Mouse (Mus musculus): ENCODE measurements around the gene Olfr1418. TPM values are rescaled to one million over a fixed set of nuclear protein-coding genes. Genes with fewer than 3 reads are reported as not detected.

Gene Olfr1418
- polyA plus RNA-seq, 1 experiment from 2014 or later: not detected

DNA sequence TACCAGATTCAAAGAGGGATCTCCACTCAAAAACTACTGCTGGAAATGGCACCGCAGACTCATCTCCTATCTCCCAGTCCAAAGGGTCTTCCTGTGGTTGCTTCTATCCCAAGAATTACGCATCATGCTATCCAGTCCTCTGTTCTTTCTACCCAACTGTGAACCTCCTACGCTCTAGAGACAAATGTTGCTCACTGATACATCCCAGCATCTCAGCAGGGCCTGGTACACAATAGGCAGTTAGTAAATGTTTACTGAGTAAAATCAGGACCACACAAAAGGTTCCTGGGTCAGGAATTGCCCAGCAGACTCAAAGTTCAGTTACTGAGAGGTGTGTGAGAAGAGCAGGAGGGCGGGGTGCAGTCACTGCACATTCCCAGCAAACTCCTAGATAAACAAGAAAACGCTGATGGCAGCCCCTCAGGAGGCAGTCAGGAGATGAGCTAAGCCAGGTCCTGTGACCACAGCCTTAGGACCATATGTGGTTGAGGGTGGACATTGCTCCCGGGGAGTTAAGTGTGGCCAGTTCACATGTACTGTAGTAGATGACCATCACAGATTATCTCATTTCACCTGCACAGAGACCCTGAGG lies 46.0 kb downstream of the Olfr1418 start:
- Histone ChIP-seq H3K27ac (ENCODE audit: low read length) (no peak overlapping the region; the same call in 1 of the 2 replicates), H3K27me3 (ENCODE audit: control insufficient read depth, insufficient read depth, low read length) (no peaks in the 10 kb centered on the region), H3K9me3 (ENCODE audit: control insufficient read depth, low read depth, low read length) (no peaks in the 10 kb centered on the region), H3K36me3 (ENCODE audit: control insufficient read depth, insufficient read depth, low read length) (no peaks in the 10 kb centered on the region), H3K4me3 (ENCODE audit: low read depth, low read length) (no peak overlapping the region), H3K9ac (replicated peaks; ENCODE audit: low read depth, low read length) (no peak overlapping the region), H3K4me1 (ENCODE audit: control insufficient read depth, insufficient read depth, low read length) (peaks cover 23% of the 10 kb centered on the region), H3K4me2 (replicated peaks; ENCODE audit: low read depth, low read length) (no peak overlapping the region)
- no peak for ATAC-seq (ENCODE audit: insufficient number of reproducible peaks, insufficient read depth, low FRiP score, low read depth)
- WGBS: 67% methylated on average over 6 of the region's 6 CpGs

GRCm38 (mm10) chr19:11813649-11814048 lies 47.2 kb downstream of the Olfr1418 start:
- H3K4me2 ChIP-seq (replicated peaks; ENCODE audit: low read depth, low read length): no peak overlapping the region
- H3K4me3 ChIP-seq (ENCODE audit: low read depth, low read length): no peak overlapping the region
- 12% methylated on average over 8 of the region's 8 CpGs for WGBS
- H3K9me3 ChIP-seq (ENCODE audit: control insufficient read depth, low read depth, low read length): no peaks in the 10 kb centered on the region
- H3K27ac ChIP-seq (ENCODE audit: low read length): peak overlapping the region; percentile 79; the same call in 1 of the 2 replicates
- no peaks in the 10 kb centered on the region for H3K36me3 ChIP-seq (ENCODE audit: control insufficient read depth, insufficient read depth, low read length)
- H3K4me1 ChIP-seq (ENCODE audit: control insufficient read depth, insufficient read depth, low read length): peaks cover 23% of the 10 kb centered on the region
- ATAC-seq (ENCODE audit: insufficient number of reproducible peaks, insufficient read depth, low FRiP score, low read depth): peak; percentile 38; the same call in 1 of the 2 replicates
- H3K27me3 ChIP-seq (ENCODE audit: control insufficient read depth, insufficient read depth, low read length): no peaks in the 10 kb centered on the region
- H3K9ac ChIP-seq (replicated peaks; ENCODE audit: low read depth, low read length): no peak overlapping the region

DNA sequence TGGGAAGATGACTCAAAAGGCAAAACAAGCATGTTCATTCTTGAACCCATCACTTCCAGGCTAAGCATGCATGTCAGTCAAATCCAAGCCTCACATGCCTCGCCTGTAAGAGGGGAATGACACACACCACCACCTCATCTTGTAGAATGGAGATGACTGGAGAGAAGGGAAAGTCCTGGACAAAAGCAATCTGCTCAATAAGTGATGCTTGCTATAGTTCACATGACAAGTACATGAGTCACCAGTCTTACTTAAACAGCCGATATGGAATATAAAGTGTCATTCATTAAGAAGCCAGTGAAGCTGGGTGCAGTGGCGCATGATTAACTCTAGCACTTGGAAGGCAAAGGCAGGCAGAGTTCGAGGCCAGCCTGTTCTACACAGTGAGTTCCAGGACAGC lies 47.7 kb downstream of the Olfr1418 start:
- peaks cover 23% of the 10 kb centered on the region for H3K4me1 ChIP-seq (ENCODE audit: control insufficient read depth, insufficient read depth, low read length)
- H3K9ac ChIP-seq (replicated peaks; ENCODE audit: low read depth, low read length): no peak overlapping the region
- no peak overlapping the region for H3K4me2 ChIP-seq (replicated peaks; ENCODE audit: low read depth, low read length)
- no peaks in the 10 kb centered on the region for H3K9me3 ChIP-seq (ENCODE audit: control insufficient read depth, low read depth, low read length)
- no peak overlapping the region for H3K4me3 ChIP-seq (ENCODE audit: low read depth, low read length)
- H3K27ac ChIP-seq (ENCODE audit: low read length): no peak overlapping the region
- WGBS: 59% methylated on average over 4 of the region's 4 CpGs
- no peaks in the 10 kb centered on the region for H3K27me3 ChIP-seq (ENCODE audit: control insufficient read depth, insufficient read depth, low read length)
- no peaks in the 10 kb centered on the region for H3K36me3 ChIP-seq (ENCODE audit: control insufficient read depth, insufficient read depth, low read length)
- no peak for ATAC-seq (ENCODE audit: insufficient number of reproducible peaks, insufficient read depth, low FRiP score, low read depth)

- WGBS: 43% methylated on average over 5 of the region's 5 CpGs
- Histone ChIP-seq H3K27me3 (ENCODE audit: control insufficient read depth, insufficient read depth, low read length) (no peaks in the 10 kb centered on the region), H3K9me3 (ENCODE audit: control insufficient read depth, low read depth, low read length) (no peaks in the 10 kb centered on the region), H3K4me3 (ENCODE audit: low read depth, low read length) (no peak overlapping the region), H3K27ac (ENCODE audit: low read length) (no peak overlapping the region), H3K4me1 (ENCODE audit: control insufficient read depth, insufficient read depth, low read length) (peaks cover 23% of the 10 kb centered on the region), H3K4me2 (replicated peaks; ENCODE audit: low read depth, low read length) (no peak overlapping the region), H3K9ac (replicated peaks; ENCODE audit: low read depth, low read length) (no peak overlapping the region), H3K36me3 (ENCODE audit: control insufficient read depth, insufficient read depth, low read length) (no peaks in the 10 kb centered on the region)
- ATAC-seq (ENCODE audit: insufficient number of reproducible peaks, insufficient read depth, low FRiP score, low read depth): 0 out of 2 replicates have a peak, but pooled peaks have one; percentile 47
Observed at GRCm38 (mm10) chr19:11811688-11812365, 49.0 kb downstream of the Olfr1418 start.

GRCm38 (mm10) chr19:11810856-11811255 lies 50.0 kb downstream of the Olfr1418 start:
- Histone ChIP-seq H3K36me3 (ENCODE audit: control insufficient read depth, insufficient read depth, low read length) (no peaks in the 10 kb centered on the region), H3K9me3 (ENCODE audit: control insufficient read depth, low read depth, low read length) (no peaks in the 10 kb centered on the region), H3K9ac (replicated peaks; ENCODE audit: low read depth, low read length) (no peak overlapping the region), H3K4me1 (ENCODE audit: control insufficient read depth, insufficient read depth, low read length) (peaks cover 23% of the 10 kb centered on the region), H3K4me2 (replicated peaks; ENCODE audit: low read depth, low read length) (no peak overlapping the region), H3K27ac (ENCODE audit: low read length) (no peak overlapping the region), H3K27me3 (ENCODE audit: control insufficient read depth, insufficient read depth, low read length) (no peaks in the 10 kb centered on the region), H3K4me3 (ENCODE audit: low read depth, low read length) (no peak overlapping the region)
- 64% methylated on average over 1 of the region's 1 CpGs for WGBS
- no peak for ATAC-seq (ENCODE audit: insufficient number of reproducible peaks, insufficient read depth, low FRiP score, low read depth)

DNA sequence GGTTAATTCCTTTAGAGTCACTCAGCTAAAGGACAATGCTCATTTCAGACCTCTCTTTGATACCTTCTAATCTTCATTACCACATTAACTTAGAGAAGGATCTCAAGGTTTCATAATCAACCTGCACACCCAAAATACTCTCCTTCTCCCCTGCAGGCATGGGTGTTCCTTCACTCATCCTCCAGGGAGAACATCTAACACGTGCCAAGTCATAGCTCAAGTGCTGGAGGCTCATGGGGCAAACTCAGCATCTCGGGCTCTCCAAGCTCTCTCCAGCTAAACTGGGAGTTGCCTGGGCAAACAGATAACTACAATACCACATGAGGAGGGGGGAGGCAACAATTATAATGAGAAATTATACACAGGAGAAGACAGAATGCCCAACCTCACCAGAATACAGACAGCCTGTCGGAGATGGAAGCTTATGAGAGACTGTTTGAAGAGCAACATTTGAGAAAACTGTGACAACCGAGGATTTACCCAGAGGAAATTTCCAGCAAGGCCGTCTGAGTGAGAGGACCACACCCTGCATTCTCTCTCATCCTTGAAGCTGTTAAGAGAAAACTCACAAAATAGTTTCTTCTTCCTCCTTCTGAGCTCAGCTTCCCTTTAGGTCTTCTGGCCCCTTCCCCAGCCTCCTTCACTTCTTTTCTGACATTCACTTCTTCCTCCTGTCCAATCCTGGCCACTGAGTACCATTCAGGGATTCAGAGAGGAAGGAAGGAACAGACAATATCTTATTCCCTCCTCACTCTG lies 50.7 kb downstream of the Olfr1418 start:
- WGBS: 71% methylated on average over 5 of the region's 5 CpGs
- no peaks in the 10 kb centered on the region for H3K27me3 ChIP-seq (ENCODE audit: control insufficient read depth, insufficient read depth, low read length)
- peaks cover 23% of the 10 kb centered on the region for H3K4me1 ChIP-seq (ENCODE audit: control insufficient read depth, insufficient read depth, low read length)
- no peak for ATAC-seq (ENCODE audit: insufficient number of reproducible peaks, insufficient read depth, low FRiP score, low read depth)
- no peak overlapping the region for H3K27ac ChIP-seq (ENCODE audit: low read length)
- no peaks in the 10 kb centered on the region for H3K36me3 ChIP-seq (ENCODE audit: control insufficient read depth, insufficient read depth, low read length)
- no peak overlapping the region for H3K4me2 ChIP-seq (replicated peaks; ENCODE audit: low read depth, low read length)
- no peaks in the 10 kb centered on the region for H3K9me3 ChIP-seq (ENCODE audit: control insufficient read depth, low read depth, low read length)
- H3K4me3 ChIP-seq (ENCODE audit: low read depth, low read length): no peak overlapping the region
- no peak overlapping the region for H3K9ac ChIP-seq (replicated peaks; ENCODE audit: low read depth, low read length)

- Histone ChIP-seq H3K4me2 (replicated peaks; ENCODE audit: low read depth, low read length) (no peak overlapping the region), H3K9me3 (ENCODE audit: control insufficient read depth, low read depth, low read length) (no peaks in the 10 kb centered on the region), H3K4me1 (ENCODE audit: control insufficient read depth, insufficient read depth, low read length) (peaks cover 8% of the 10 kb centered on the region; the same call in 1 of the 2 replicates), H3K4me3 (ENCODE audit: low read depth, low read length) (no peak overlapping the region), H3K27ac (ENCODE audit: low read length) (no peak overlapping the region), H3K36me3 (ENCODE audit: control insufficient read depth, insufficient read depth, low read length) (no peaks in the 10 kb centered on the region), H3K27me3 (ENCODE audit: control insufficient read depth, insufficient read depth, low read length) (no peaks in the 10 kb centered on the region), H3K9ac (replicated peaks; ENCODE audit: low read depth, low read length) (no peak overlapping the region)
- no peak for ATAC-seq (ENCODE audit: insufficient number of reproducible peaks, insufficient read depth, low FRiP score, low read depth)
- 93% methylated on average over 2 of the region's 2 CpGs for WGBS
Observed at GRCm38 (mm10) chr19:11808452-11808851, 52.4 kb downstream of the Olfr1418 start.

DNA sequence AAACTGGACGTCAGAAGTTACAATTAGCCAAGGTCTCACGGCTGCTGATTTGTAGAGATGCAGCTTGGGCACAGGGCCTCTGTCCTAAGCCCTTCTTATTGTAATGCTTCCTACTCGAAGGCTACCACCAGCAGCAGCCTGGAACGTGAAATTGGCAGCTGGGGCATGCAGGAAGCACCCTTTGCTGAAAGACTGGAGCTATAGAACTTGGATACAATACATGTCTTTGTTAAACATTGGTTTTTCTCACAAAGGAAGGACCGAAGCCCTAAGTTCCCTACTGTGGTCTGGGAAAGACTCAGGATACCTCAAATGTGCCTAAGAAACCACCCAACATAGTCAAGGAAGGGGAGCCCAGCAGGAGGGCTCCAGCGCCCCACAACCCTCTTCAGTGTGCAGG lies 53.0 kb downstream of the Olfr1418 start:
- Histone ChIP-seq H3K4me2 (replicated peaks; ENCODE audit: low read depth, low read length) (no peak overlapping the region), H3K9me3 (ENCODE audit: control insufficient read depth, low read depth, low read length) (no peaks in the 10 kb centered on the region), H3K27me3 (ENCODE audit: control insufficient read depth, insufficient read depth, low read length) (no peaks in the 10 kb centered on the region), H3K4me3 (ENCODE audit: low read depth, low read length) (no peak overlapping the region), H3K27ac (ENCODE audit: low read length) (no peak overlapping the region), H3K4me1 (ENCODE audit: control insufficient read depth, insufficient read depth, low read length) (peaks cover 6% of the 10 kb centered on the region; the same call in 1 of the 2 replicates), H3K9ac (replicated peaks; ENCODE audit: low read depth, low read length) (no peak overlapping the region), H3K36me3 (ENCODE audit: control insufficient read depth, insufficient read depth, low read length) (no peaks in the 10 kb centered on the region)
- 71% methylated on average over 6 of the region's 6 CpGs for WGBS
- no peak for ATAC-seq (ENCODE audit: insufficient number of reproducible peaks, insufficient read depth, low FRiP score, low read depth)
